Mouse (Mus musculus) kidney, embryonic 14.5 days (tissue): Measurements from ENCODE around the gene Il4i1. TPM values are rescaled to one million over a fixed set of nuclear protein-coding genes. Genes with fewer than 3 reads are reported as not detected.
"Not testable (repeated sequence)": the region's sequence is repeated elsewhere in the genome, so short reads cannot be mapped to it uniquely, and the experiment has no call there.

Experiments
- ATAC-seq: fragments of 200-750 bp; cut with Nextera tagmentation; 2 replicates; pipeline ENCODE4 v1.8.0; 2017; ENCODE audit warnings: moderate number of reproducible peaks, mild to moderate bottlenecking, moderate TSS enrichment, moderate library complexity; ENCODE audit not compliant: low FRiP score, low TSS enrichment
- H3K27ac ChIP-seq: fragments of 300-500 bp; sonication (generic); 2 replicates; pipeline ENCODE4 v1.5.1; 2014; ENCODE audit warnings: low read depth, mild to moderate bottlenecking, low read length, moderate library complexity, mixed read lengths
- H3K27me3 ChIP-seq: fragments of 300-500 bp; sonication (generic); 2 replicates; pipeline ENCODE4 v1.6.1; 2014; ENCODE audit warnings: mild to moderate bottlenecking, low read length; ENCODE audit not compliant: control insufficient read depth, insufficient read depth
- H3K36me3 ChIP-seq: fragments of 300-500 bp; sonication (generic); 2 replicates; pipeline ENCODE4 v1.6.1; 2014; ENCODE audit warnings: low read length, mixed read lengths; ENCODE audit not compliant: control insufficient read depth, insufficient read depth
- H3K4me1 ChIP-seq: fragments of 300-500 bp; sonication (generic); 2 replicates; pipeline ENCODE4 v1.6.1; 2014; ENCODE audit warnings: low read length, mixed read lengths; ENCODE audit not compliant: control insufficient read depth, insufficient read depth
- H3K4me2 ChIP-seq: fragments of 300-500 bp; sonication (generic); replicated peaks from 2 replicates; pipeline ENCODE4 v1.6.1; 2014; ENCODE audit warnings: low read depth, mild to moderate bottlenecking, low read length
- H3K4me3 ChIP-seq: fragments of 300-500 bp; sonication (generic); 2 replicates; pipeline ENCODE4 v1.5.1; 2014; ENCODE audit warnings: mild to moderate bottlenecking, low read length
- H3K9ac ChIP-seq: fragments of 300-500 bp; sonication (generic); 2 replicates; pipeline ENCODE4 v1.6.1; 2014; ENCODE audit warnings: low read depth, mild to moderate bottlenecking, low read length, moderate library complexity
- H3K9me3 ChIP-seq: fragments of 300-500 bp; sonication (generic); 2 replicates; pipeline ENCODE4 v1.6.1; 2016; ENCODE audit warnings: low read length; ENCODE audit not compliant: control insufficient read depth
- WGBS: fragments of 180-500 bp; shearing (Covaris S2); extraction: QIAGEN DNeasy Blood & Tissue Kit; methylation state at CpG from one replicate; pipeline ENCODE4 v1.1.7; 2014; 5-methylcytosine and 5-hydroxymethylcytosine counted together
- polyA plus RNA-seq: library from polyadenylated mRNA; unstranded; fragments of >200 nt; fragmentation: Nextera tagmentation; extraction: Ambion mirVana; gene quantifications from 2 replicates; pipeline ENCODE4 v1.2.1, GENCODE M21; 2014

Il4i1 gene
- polyA plus RNA-seq, 1 experiment from 2014 or later, result 2.0 TPM

DNA sequence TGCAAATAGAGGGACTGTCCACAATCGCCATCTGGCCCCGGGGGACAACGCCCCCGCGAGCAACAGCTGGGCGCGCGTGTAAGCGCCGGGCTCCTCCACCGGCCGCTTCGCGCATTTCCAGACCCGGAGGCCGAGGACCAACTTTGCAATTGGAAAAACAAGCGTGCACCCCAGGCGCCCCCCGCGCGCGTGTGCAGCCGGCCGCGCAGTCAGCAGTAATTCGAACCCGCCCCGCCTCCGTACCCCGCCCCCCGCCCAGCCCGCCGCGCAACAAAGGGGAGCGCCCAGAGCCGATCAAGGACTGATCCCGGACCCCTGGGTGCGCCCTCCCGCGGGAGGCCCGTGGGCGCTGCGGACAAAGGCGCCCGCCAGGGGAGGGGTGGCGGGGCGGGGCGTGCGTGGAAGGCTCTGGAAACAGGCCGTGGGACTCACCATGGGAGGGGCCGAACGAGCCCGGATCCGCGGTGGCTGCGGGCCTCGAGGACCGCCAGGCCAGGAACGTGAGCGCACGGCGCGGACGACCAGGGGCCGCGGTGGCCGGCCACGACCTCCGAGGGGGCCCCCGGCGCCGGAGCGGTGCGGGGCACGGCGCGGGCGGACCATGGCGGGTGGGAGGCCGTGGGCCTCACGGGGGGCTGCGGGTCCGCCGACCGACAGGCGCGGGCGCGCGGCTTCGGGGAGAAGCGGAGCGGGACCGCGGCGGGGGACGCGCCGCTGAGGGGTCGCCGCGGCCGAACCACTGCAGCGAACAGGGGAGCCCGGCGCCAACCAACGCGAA is 52.9 kb downstream of the Il4i1 start:
- Histone ChIP-seq H3K27me3 (no peaks in the 10 kb centered on the region), H3K9me3 (no peaks in the 10 kb centered on the region), H3K9ac (peak overlapping the region; percentile 97), H3K4me3 (peak overlapping the region; percentile 96), H3K36me3 (peaks cover 28% of the 10 kb centered on the region), H3K27ac (peak overlapping the region; percentile 100), H3K4me2 (peak overlapping the region; percentile 90), H3K4me1 (peaks cover 41% of the 10 kb centered on the region)
- ATAC-seq, result peak; percentile 70
- WGBS, result under 1% methylated on average over 95 of the region's 108 CpGs

DNA sequence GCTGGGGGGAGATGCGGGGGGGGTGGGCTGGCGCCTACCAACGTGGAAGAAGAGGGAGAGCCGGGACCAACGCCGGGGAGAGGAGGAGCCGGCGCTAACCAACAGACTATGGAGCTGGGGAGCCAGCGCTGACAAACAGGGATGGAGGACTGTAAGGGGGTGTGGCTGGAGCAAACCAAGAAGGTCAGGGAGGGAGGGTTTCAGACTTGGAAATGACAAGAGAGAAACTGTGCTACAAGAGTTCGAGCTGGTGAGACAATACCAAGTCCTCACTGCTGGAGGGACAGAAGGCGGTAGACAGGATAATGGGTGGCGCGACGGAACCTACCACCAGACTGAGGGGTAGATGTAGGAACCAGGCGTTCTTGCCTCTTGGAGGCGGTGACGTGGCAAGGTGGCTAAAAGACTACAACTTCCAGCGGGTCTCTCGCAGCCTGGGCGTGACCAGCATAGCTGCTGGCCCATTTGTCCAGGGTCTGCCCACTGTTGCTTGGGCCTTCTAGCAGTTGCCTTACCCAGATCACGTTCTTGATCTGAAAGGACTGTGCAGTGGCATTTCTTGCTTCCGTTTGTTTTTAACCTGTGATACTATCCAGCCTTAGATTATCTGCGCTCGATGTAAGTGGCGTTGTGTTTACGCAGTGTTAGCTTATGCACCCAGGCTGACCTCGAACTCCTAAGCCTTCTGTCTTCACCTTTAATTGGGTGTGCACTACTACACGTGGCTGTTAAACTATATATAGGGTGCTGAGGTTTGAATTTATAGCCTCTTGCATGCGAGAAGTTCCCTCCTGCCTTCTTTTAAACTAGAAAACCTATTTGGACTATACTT is 53.7 kb downstream of the Il4i1 start, which contains the start of gene Ptov1:
Gene Ptov1, minus strand, starts transcription at position 92 of the 832 bp plus-strand sequence.
- Histone ChIP-seq H3K36me3 (peaks cover 20% of the 10 kb centered on the region), H3K9ac (peak within 1 kb of the TSS; percentile 97), H3K4me3 (peak within 1 kb of the TSS; percentile 96), H3K4me2 (peak within 1 kb of the TSS; percentile 90), H3K9me3 (no peaks in the 10 kb centered on the region), H3K27ac (peak within 1 kb of the TSS; percentile 100), H3K4me1 (peaks cover 41% of the 10 kb centered on the region), H3K27me3 (no peaks in the 10 kb centered on the region)
- 3% methylated on average over 29 of the region's 29 CpGs for WGBS
- peak; percentile 93 for ATAC-seq

DNA sequence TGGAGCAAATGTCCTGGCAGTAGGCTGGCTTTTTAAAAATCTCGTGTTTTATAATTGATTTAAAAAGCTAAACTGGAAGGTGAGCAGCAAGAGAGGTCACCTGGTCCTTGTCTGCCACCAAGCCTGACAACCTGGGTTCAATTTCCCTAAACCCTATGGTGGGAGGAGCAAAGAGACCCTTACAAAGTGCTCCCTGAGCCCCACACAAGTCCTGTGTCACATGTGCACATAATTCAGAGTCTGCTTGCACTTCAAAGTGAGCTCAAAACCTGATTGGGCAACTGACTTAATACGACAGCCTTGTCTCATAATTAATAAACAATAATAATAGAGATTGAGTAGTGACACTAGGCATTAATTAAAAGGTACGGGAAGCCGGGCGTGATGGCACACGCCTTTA is 54.4 kb downstream of the Il4i1 start:
- Histone ChIP-seq H3K4me2 (peak overlapping the region; percentile 90), H3K4me1 (peaks cover 36% of the 10 kb centered on the region), H3K9me3 (no peaks in the 10 kb centered on the region), H3K36me3 (peaks cover 13% of the 10 kb centered on the region; the same call in 1 of the 2 replicates), H3K27ac (peak overlapping the region; percentile 100), H3K27me3 (no peaks in the 10 kb centered on the region), H3K4me3 (peak overlapping the region; percentile 96), H3K9ac (peak overlapping the region; percentile 97; the same call in 1 of the 2 replicates)
- 78% methylated on average over 6 of the region's 6 CpGs for WGBS
- no peak for ATAC-seq

DNA sequence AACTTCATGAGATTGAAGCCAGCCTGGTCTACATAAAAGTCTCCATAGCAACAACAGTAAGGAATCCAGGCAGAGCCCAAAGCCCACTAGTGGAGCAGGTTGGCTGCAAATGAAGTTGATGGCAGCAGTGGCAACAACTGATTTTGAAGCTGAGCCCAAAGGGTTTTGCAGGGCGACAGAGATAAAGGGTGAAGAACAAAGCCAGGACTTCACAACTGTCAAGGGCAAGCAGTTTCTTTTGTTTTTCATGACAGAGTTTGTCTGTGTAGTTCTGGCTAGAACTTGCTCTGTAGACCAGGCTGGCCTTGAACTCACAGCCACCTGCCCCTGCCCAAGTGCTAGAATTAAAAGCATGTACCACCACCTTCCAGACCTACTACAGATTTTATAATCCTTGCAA is 55.0 kb downstream of the Il4i1 start:
- H3K27ac ChIP-seq, result no peak overlapping the region
- H3K4me1 ChIP-seq, result peaks cover 31% of the 10 kb centered on the region
- ATAC-seq, result no peak
- no peak overlapping the region for H3K4me3 ChIP-seq
- WGBS, result 87% methylated on average over 1 of the region's 1 CpGs
- no peak overlapping the region for H3K9ac ChIP-seq
- peaks cover 13% of the 10 kb centered on the region for H3K36me3 ChIP-seq
- no peaks in the 10 kb centered on the region for H3K27me3 ChIP-seq
- H3K9me3 ChIP-seq, result no peaks in the 10 kb centered on the region
- no peak overlapping the region for H3K4me2 ChIP-seq

DNA sequence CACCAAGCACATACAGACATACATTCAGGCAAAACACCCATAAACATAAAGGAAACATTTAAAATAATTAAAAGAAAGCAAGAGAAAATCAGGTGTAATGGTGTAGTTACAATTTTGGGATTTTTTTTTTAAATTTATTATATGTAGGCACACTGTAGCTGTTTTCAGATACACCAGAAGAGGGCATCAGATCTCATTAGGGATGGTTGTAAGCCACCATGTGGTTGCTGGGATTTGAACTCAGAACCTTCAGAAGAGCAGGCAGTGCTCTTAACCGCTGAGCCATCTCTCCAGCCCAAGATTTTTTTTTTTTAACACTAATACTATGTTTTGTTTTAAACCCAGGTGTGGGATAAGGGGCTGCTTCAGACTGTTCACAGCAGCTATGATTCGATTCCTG is 55.6 kb downstream of the Il4i1 start:
- not testable (repeated sequence) for H3K4me3 ChIP-seq, H3K4me2 ChIP-seq, H3K9me3 ChIP-seq, ATAC-seq, H3K27ac ChIP-seq, H3K9ac ChIP-seq, H3K27me3 ChIP-seq
- WGBS, result 86% methylated on average over 2 of the region's 2 CpGs
- peaks cover 15% of the 10 kb centered on the region for H3K36me3 ChIP-seq
- peaks cover 25% of the 10 kb centered on the region for H3K4me1 ChIP-seq

DNA sequence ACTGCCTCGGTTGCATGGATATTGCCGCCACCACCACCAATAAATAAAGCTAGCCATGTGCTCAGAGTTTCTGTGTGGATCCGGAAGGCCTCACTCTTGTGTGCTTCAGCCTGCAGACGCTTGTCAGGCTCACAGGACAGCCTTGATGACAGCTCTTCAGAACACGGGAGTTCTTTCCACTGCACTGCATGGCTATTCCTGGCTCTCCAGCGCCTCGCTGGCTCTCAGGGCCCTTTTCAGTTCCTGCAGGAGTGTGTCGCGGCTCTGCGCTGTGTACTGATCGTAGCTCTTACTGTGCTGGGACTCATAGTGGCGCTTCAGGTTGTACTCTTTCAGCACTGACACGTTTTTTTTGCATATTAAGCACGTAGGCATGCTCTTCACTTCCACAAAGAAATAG is 61.6 kb downstream of the Il4i1 start:
- no peaks in the 10 kb centered on the region for H3K27me3 ChIP-seq
- no peak overlapping the region for H3K27ac ChIP-seq
- H3K36me3 ChIP-seq, result peaks cover 70% of the 10 kb centered on the region
- H3K4me3 ChIP-seq, result no peak overlapping the region
- peaks cover 4% of the 10 kb centered on the region; the same call in 1 of the 2 replicates for H3K4me1 ChIP-seq
- ATAC-seq, result no peak
- H3K9me3 ChIP-seq, result no peaks in the 10 kb centered on the region
- H3K9ac ChIP-seq, result no peak overlapping the region
- 92% methylated on average over 14 of the region's 14 CpGs for WGBS
- no peak overlapping the region for H3K4me2 ChIP-seq

DNA sequence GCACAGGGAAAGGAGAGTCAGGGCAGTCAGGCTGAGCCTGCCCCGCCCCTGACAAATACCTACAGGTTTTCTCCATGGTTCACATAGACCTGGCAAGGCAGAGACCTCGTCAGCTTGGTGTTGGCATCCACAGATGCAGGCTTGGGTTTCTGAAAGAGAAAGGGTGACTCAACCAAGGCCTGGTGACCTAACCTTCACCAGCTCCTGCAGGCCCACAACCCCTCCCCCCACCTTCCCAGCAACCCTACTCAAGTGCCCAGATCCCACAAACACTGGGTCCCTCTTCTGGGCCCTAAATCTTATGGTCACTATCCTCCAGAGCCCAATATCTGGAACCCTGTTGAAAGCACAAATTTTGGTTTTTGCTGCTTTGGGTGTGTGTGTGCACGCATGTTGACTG is 66.8 kb downstream of the Il4i1 start:
- no peaks in the 10 kb centered on the region for H3K4me1 ChIP-seq
- 91% methylated on average over 3 of the region's 3 CpGs for WGBS
- no peak overlapping the region for H3K4me2 ChIP-seq
- no peak overlapping the region for H3K9ac ChIP-seq
- H3K27ac ChIP-seq, result no peak overlapping the region
- H3K36me3 ChIP-seq, result peaks cover 86% of the 10 kb centered on the region
- no peak for ATAC-seq
- no peak overlapping the region for H3K4me3 ChIP-seq
- H3K9me3 ChIP-seq, result no peaks in the 10 kb centered on the region
- no peaks in the 10 kb centered on the region for H3K27me3 ChIP-seq

DNA sequence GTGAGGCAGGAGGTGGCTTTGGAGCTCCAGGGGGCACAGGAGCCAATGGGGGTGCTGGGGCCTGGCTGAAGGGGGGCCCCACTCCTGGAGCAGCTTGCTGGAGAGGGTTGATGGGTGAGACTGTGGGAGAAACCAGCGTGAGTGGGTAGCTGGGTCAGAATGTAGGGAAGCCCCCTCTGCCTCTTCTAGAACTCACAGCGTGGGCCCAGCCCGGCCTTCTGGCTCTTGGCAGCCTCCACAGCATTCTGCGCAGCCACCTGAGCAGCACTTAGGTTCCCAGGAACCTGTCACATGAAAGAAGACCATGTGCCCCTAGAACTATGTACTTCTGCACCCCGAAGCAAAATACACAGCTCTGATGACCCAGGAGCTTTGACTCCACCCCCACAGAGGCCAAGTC is 68.5 kb downstream of the Il4i1 start:
- H3K36me3 ChIP-seq, result peaks cover 84% of the 10 kb centered on the region
- no peak for ATAC-seq
- WGBS, result 96% methylated on average over 5 of the region's 5 CpGs

DNA sequence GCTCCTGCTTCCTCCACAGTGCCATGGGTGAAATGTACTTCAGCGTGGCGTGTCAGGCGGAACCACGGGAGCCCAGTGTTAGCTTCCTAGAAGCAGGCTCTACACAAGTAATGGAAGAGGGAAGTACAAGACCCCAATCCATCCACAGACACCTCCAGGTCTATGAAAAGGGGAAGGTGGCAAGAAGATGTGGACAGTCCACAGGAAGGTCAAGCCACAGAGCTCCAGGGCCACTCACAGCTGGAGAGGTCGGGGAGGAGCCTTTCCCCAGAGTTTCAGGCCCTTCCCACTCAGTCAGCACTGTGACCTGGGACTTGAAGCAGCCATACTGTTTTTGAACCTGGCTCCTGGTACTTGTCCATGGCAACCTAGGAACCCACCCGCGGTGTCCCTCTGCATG is 70.8 kb downstream of the Il4i1 start:
- no peak for ATAC-seq
- Histone ChIP-seq H3K27ac (no peak overlapping the region), H3K9me3 (no peaks in the 10 kb centered on the region), H3K9ac (no peak overlapping the region), H3K36me3 (peaks cover 62% of the 10 kb centered on the region), H3K4me2 (no peak overlapping the region), H3K4me3 (no peak overlapping the region), H3K4me1 (peaks cover 14% of the 10 kb centered on the region), H3K27me3 (no peaks in the 10 kb centered on the region)
- 80% methylated on average over 7 of the region's 7 CpGs for WGBS

More for the DNA sequence above, 68.5 kb downstream of the Il4i1 start:
- Histone ChIP-seq H3K4me2 (no peak overlapping the region), H3K27ac (no peak overlapping the region), H3K4me1 (no peaks in the 10 kb centered on the region), H3K4me3 (no peak overlapping the region), H3K9ac (no peak overlapping the region), H3K9me3 (no peaks in the 10 kb centered on the region), H3K27me3 (no peaks in the 10 kb centered on the region)
